Mouse (Mus musculus) left cerebral cortex, adult 8-10 months (tissue): Measurements from ENCODE around the gene Skap1. TPM values are rescaled to one million over a fixed set of nuclear protein-coding genes. Genes with fewer than 3 reads are reported as not detected.

Experiments
- DNase-seq, 2 experiments: peaks; one replicate each; pipeline ENCODE4 v3.0.0; 2022; ENCODE audit warnings: low spot score in 2 of 2
- total RNA-seq, 4 experiments: library from RNA; stranded (reverse); gene quantifications; 2 replicates each; pipeline ENCODE4 v1.2.4; 2022

Skap1 gene
- total RNA-seq, 4 experiments from 2014 or later = 2.2 to 2.5 (median 2.3) TPM

DNA sequence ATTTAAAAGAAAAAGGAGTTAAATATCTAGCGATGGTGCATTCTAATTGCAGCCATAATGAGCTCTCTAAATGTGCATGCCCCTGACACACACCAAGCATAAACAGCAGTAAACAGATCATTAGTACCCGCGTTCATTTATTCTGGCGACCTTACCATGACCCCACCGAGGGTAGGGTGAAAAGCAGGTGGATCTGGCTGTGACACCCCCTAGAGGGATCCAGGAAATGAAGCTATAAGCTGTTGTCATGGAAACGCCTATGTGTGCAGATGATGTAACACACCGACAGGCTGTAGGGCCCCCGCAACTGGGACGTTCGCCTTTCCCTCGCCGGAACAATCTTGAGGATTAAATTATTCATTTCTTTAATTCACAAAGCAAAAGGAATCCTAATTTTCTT lies 277.6 kb downstream of the Skap1 start:
- DNase-seq = peak in 1 of 2 experiments; percentile 35

DNA sequence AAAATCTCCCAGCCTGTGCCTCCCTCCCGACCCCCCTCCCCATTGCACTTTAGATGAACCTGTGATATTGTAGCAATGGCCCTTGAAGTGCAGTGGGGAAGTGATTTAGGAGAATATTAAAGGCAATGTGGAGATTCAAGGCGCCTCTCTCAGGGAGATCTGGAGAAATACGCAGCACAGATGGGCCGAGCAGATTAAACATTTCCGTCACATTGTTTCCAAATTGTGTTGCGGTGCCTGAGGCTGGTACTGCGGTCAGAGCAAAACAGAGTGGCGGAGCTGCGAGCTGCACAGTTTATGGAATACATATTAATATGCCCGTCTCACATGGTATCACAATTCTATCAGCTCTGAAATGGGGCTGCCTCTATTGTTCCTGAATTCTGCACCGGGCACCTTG lies 278.6 kb downstream of the Skap1 start:
- no peak for DNase-seq

DNA sequence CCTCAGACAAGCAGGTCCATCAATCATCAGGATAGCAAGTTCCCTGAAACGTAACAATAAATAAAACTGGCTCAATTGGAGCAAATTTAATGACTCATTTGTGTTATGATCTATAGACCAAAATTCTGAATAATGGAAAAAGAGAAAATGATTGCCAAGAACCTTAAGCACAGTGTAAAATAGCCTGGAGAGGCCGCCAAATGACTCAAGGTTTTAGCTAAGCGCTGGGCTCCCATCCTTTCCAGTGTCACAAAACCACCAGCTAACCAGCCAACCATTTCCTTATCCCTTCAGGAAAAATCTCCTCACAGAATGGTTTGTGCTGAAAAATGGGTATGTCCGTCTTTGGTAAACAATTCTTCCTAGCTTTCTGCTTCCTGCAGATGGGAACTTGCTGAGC lies 279.5 kb downstream of the Skap1 start:
- no peak for DNase-seq

DNA sequence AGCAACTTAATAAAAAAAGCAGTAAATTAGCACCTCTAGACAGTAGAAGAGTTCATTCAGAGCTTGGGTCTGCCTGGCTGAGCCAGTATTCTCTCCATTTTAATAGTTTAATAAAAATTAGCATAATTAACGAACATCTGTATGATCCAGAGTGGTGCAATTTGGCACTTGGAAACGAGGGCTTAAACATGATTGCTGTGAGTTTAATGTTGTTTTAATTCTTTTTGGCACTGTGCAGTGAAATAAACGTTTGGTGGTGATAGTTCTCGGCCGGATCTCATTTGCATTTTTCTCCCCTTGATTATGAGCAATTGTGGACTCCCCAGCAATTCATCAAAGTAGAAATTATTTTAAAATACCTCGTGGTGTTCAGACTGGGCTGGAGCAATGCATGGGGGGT lies 282.3 kb downstream of the Skap1 start:
- DNase-seq = no peak

DNA sequence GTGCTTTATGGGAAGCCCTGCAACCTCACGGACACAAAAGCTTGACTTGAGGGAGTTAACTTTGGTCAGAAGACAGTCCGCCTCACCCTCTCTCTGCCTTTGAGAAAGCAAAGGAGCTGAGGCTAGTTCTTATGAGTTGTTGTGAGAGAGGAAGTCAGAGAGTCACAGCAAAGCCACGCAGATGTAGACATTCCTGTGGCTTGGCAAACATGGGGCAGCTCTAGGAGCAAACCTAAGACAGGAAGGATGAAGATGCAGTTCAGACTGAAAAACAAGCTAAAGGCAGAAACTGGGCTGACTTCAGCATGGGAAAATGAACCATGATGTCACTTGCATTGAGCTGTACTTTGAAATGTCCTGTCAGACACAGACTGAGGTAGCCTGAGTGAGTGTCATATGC lies 283.2 kb downstream of the Skap1 start:
- no peak for DNase-seq

DNA sequence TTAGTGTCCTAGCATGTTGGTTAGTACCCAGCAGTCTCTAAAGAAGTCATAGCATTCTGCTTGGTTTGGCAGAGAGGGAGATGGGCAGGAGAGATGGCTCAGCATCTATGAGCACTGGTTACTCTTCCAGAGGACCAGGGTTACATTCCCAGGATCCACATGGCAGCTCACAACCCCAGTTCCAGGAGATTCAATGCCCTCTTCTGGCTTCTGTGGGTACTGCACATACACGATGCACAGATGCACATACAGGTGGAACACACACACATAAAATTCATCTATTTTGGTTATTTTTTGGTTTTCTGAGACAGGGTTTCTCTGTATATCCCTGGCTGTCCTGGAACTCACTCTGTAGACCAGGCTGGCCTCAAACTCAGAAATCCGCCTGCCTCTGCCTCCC lies 290.9 kb downstream of the Skap1 start:
- no peak for DNase-seq

DNA sequence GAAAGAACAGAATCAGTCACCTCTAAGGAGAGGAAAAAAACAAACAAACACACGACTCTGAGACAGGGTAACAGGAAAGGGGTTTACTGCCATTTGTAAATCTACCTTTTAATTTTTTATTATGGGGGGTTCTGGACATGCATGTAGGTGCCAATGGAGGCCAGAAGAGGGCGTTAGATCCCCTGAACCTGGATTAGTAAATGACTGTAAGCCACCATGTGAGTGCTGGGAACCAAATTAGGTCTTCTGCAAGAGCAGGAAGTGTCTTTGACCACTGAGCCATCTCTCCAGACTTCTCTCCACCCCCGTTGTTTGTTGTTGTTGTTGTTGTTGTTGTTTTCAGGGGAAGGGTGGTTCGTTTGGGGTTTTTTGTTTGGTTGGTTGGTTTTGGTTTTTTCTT lies 293.0 kb downstream of the Skap1 start:
- no peak for DNase-seq

DNA sequence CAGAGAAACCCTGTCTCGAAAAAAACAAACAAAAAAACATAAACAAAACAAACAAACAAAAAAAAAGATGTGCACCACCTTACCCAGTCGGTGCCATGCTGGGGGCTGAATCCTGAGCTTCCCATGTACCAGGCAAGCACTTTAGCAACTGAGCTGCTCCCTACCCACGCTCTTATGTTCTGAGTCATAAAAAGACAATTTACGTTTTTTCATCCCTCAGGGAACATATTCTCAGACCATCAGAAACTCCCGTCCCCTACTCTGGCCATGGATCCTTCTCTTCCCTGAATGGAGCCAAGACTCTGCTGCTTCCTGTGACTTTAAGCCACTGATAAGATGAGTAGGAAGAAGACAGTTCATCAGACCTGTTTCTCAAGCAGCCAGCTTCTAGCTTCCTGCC lies 294.0 kb downstream of the Skap1 start:
- DNase-seq = no peak

DNA sequence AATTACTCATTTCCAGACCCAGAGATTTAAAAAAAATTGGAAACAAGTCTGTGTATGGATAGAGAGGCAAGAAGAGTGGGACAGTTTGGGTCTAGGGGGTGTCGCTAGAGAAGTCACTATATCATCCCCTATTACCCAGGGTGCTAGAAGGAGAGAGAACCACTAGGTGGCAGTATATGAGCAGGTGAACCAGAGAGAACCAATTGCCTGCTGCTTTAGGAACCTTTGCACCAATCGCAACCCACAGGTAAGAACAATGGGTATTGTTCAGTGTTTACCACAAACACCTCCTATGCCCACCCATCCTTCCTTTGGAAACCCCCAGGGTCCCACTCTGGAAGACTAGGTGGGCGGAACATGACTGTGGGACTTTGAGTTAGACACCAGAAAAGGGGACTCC lies 295.6 kb downstream of the Skap1 start:
- DNase-seq = no peak

DNA sequence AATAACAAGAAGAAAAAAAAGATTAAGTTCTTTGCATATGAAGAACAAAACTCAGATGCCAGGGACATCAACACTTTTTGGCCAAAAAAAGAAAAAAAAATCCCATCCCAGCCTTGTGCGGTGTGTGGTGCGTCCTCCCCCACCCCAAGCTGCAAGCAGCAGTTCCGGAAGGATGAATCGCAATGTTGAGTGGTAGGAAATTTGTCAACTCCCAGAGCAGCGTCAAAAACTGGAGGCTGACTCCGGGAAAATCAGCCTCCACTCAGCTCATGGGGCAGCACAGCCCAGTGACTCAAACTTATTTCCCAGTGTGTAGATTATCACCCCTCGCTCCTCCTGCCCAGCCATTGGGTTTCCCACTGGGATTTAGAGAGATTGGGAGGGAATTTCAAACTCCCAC lies 297.6 kb downstream of the Skap1 start:
- DNase-seq = peak in 1 of 2 experiments; percentile 38

DNA sequence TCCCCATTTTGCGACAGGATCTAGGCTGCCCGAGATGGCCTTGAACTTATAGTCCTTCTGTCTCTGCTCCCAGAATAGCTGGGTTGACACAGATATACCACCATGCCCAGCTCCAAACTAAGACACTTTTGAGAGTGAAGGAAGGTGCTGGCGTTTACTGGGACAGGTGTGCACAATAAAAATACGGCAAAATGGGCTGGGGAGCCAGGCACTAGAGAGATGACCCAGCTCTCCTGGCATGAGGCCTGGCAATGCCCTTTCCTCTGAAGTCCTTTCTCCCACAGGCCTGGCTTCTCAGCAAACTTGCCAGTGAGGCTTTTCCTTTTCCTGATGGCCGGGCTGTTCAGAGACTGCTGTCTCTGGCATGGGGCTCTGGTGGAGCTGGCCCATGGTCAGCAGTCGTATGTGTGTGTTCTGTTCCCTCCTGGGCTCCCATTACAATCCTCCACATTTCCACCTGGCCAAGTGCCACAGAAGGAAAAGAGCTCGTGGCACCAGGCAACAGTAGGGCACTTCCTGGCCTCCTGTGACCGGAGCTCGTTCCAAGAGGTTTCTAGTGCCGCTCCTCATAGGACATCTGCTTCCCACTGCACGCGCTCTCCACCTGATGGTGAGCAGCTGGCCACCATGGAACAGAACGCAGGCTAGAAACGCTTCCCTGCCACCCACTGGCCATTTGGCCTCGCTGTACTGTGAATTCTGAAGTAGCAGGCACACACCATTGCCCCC lies 298.5 kb downstream of the Skap1 start:
- DNase-seq = no peak

DNA sequence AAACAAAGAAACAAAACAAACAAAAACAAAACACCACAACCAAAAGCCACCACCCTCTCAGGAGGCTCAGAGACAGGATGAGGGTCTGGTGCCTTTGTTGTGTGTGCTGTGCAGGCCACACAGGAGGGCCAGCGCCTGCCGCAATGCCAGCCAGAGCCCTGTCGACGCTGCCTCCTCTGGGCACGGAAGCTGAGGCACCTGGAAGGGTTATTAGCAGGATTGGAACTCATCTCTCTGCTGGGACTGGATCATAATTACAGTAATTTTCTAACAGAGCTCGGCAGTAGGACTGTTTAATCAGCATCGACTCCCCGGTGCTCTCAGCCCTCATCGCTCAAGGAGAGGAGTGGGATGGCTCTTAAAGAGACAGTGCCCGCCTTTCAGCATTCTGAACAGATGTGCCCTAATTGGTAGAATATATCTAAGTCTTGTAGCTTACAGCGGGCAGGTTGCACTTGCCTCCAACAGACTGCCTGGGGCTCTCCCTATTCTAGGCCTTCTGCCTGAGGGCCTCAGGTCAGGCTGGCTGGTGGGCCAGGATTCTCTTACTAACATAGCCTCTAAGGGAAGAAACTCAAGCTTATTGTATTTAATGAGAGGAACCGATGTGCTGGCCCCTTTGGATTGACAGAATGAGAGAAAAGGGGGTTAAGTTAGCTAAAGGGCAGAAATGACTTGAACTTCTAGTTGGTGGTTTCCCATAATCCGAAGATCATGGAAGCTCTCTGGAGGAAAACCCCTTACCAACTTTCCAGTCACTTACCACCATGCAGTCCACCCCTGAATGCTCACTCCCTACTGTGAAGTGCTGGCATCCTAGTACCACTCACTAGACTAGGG lies 300.3 kb downstream of the Skap1 start:
- DNase-seq = no peak

DNA sequence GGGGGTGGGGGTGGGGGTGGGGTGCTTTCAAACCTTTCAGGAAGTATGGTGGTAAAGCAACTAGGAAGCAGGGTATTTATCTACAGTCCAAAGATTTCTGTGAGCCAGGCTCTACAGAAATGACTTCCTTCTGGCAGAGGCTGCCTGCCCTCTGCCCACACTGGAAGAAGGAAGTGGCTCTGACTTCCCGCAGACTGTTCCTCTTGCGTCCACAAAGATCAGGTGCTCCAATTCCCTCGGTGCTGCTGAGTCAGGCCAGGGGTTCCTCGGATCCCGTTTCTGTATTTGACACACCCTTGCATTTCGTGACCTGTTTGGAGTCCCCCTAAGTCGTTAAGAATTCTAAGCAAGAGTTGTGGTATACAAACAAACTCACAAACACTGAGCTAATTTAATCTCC lies 301.3 kb downstream of the Skap1 start:
- DNase-seq = no peak

DNA sequence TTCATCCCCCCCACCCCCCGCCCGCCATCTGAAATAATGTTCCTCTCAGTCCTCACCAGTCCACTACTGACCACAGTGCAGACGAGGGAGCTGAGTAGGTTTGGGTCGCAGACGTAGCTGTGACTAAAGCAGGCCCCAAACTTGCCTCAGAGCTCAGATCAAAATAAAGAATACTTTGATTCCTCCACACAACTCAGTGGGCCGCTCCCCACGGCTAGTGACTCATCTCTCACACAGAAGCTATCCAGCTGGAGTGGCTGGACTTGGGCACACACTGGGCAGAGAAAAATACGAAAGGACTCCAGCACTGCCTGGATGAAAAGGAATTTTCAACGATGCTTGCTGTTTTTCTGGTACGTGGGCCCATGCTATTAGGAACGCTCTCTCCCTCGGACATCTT lies 302.2 kb downstream of the Skap1 start:
- DNase-seq = peak in 1 of 2 experiments; percentile 37

DNA sequence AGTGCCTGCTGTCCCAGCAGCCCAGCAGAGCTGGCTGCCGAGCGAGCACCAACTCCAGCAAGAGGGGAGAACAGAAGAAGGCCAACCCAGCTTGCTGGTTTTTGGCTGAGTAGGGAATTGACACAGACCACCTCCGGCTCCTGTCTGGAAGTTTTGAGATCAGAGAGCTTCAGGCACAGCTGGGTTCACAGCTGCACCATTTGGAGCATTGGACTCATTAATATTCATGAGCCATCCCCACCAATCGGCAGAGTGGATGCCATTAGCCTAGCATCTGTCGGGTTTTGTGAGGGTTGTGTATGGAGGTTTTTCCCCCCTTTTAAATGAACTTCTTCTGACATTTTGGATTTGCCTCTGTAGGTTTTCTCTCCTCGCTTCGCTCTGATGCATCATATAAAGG lies 302.7 kb downstream of the Skap1 start:
- no peak for DNase-seq

DNA sequence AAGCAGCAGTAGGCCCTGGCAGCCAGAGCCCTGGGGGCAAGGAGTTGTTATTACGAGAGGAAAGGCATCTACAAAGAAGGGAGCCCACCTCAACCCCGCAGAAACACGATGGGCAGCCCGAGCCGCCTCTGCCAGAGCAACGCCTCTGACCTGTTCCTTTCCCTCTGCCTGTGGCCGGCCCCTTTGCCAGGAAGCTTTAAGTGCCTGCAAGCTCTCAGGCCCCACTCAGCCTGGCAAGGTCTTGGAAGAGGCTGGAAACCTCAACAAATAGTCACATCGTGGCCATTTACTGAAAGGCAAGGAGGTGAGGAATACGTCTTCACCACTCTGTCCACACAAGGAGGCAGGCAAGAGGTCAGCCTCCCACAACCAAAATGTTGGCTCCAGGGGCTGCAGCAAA lies 303.8 kb downstream of the Skap1 start:
- no peak for DNase-seq

DNA sequence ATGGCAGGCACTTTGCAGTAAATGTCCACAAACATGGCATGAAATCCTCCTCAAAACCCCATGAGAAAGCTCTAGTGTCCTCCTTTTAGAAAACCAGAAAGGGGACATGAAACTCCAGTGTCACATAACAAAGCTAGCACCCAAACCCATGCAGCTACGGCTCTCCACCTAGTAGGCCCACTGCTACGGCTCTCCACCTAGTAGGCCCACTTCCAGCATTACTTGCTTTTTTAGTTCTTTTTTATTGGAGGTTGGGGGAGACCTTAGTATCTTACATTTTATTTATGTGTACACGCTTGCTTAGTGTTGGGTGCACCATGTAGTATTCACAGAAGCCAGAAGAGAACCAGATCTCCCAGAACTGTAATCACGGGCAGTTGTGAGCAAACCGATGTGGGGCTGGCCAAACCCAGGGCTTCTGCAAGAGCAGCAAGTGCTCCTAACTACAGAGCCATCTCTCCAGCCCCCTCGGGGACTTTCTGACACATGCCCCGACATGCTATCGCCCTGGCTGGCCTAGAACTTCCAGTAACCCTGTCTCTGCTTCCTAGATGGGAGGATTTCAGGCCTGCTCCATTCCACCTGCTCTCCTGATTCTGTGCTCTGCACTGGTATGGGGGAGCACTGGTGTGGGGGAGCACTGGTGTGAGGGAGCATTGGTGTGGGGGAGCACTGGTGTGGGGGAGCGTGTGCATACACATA lies 307.0 kb downstream of the Skap1 start:
- DNase-seq = no peak

DNA sequence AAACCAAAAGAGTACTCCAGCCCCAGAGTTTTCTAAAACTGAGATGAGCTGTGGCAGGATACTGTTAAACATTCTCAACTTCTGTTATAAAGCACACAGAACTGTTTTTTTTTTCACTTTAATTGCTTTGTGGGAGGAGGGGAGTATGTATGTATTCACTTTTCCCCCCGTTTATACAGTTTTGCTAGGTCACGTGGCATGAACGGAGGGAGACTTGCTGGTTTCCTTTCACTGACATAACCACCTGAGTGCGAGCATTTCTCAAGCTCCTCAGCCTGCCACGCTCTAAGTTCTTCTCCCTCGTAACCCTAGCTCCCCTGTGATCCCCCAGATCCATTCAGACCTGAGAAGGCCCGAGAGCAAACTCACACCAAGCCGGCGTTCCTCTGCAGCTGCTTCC lies 308.0 kb downstream of the Skap1 start:
- no peak for DNase-seq

DNA sequence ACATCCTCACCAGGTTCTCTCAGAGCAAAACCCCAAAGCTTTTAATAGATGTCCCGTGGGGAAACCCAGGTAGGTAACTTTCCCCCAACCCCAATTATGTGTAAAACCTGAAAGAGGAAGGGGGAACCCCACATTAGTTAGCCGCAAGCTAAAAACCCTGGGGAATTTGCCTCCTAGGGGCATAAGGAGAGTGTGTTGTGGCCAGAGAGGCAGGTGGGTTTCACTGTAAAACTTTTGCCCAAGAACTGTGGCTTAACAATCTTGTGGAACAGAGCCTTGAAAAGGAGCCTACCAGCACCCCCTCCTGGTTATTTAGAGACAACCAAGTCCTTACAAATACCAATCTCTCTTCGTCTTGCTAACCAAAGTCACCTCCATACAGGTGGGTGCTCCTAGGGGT lies 310.1 kb downstream of the Skap1 start:
- no peak for DNase-seq

DNA sequence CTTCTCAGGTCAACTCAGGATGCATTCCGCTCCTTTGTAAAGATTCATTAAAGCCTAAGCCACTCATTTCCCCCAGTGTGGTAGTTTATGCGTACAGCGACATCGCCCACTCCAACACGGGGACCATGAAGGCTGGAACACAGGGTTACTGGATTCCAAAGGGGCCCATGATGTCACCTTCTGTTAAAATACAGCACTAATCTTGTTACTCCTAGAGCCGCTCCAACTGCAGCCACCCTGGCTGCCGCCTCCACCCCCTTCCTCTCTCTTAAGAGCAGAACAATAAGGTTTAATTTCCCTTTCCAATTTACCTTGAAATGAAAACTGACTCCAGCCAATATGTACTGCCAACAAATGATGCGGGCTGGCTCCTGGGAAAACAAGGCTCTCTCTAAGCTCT lies 310.7 kb downstream of the Skap1 start:
- DNase-seq = no peak

DNA sequence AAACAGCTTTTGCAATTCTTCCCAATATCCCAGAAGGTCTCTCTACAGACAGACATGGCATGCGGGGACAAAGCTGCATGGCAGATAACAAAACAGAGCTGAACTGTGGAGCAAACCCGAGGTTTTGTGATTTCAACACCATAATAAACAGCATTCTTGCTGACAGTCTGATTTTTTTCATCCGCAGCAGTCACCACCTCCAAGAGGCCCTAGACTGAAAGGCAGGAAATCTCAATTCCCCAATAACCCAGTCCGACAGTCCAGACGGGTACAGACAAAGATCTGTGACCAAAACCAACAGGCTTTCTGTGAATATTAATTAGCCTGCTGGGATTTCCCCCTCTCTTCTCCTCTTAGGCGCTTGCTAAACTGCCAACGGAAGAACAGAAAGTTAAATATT lies 311.3 kb downstream of the Skap1 start:
- no peak for DNase-seq

DNA sequence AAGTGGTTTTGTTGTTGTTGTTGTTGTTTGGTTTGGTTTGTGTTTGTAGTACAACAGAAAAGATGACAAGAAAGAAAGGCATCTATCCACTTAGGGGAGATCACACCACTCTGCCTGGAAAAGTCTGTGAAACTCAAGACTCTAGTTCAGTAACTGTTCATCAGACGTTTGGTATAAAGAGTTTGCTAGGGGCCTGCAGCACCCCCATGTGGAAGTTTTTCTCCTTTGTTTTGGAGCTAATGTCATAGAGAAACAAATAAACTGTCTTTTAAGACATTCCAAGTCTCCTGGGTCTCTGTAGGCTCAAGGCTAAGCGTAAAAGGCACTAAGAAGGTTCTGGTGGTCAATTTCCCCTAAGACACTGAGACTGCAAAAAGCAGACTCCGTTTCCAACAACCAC lies 311.7 kb downstream of the Skap1 start:
- DNase-seq = no peak
